Mouse (Mus musculus) thymus, adult 2 months (tissue): Measurements from ENCODE around the gene Topbp1.

ENCODE experiments used
- CTCF ChIP-seq: fragments of 200-500 bp; IDR thresholded peaks from 2 replicates; pipeline ENCODE4 v1.5.1; 2012; ENCODE audit warnings: mild to moderate bottlenecking, control low read depth, low read length, moderate library complexity, borderline replicate concordance; ENCODE audit not compliant: control insufficient read depth, poor library complexity, insufficient read depth; ENCODE audit errors: extremely low read depth
- POLR2A ChIP-seq: fragments of 200-500 bp; IDR thresholded peaks from 2 replicates; pipeline ENCODE4 v1.6.1; 2012; ENCODE audit warnings: mild to moderate bottlenecking, low read length, control low read depth, moderate library complexity; ENCODE audit not compliant: control insufficient read depth, poor library complexity, insufficient read depth; ENCODE audit errors: extremely low read depth

DNA sequence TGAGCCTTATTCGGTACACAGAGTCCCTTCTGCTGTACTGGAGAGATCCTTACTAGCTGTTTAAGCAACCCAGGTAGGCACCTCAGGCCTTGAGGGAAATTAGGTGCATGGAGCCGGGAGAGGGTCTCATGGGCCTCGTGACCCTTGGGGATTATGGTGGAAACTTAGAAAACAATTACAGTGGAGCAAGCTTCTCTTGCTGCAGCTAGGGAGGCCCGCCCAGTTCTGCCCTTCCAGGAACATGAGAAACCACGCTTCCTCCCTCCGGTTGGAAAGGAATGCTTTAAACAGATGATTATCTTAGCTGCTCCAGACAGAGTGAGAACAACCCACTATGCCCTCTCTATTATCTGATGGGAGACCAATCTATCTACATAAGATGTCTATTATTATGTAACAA lies 78.0 kb downstream of the Topbp1 start:
- TF ChIP-seq CTCF = no peak
- no peak for TF ChIP-seq POLR2A
